Mouse (Mus musculus): ENCODE measurements at regions not wholly inside any gene's neighbourhood (a gene's known extent, or its start where the extent isn't known, plus 50 kb on each side); places are given as distances from the start of the nearest gene placed in this dataset.
"Not testable (repeated sequence)": the region's sequence is repeated elsewhere in the genome, so short reads cannot be mapped to it uniquely, and the experiment has no call there.

- peak; percentile 54 for DNase-seq (ENCODE audit: low spot score)
Observed at GRCm38 (mm10) chr12:21784403-21784802, 367.0 kb upstream of the Ywhaq start.

GRCm38 (mm10) chr12:21778717-21779116 lies 361.3 kb upstream of the Ywhaq start:
- DNase-seq (ENCODE audit: low spot score): not testable (repeated sequence)

- not testable (repeated sequence) for DNase-seq (ENCODE audit: low spot score)
Observed at GRCm38 (mm10) chr12:21778308-21778707, 360.9 kb upstream of the Ywhaq start.

GRCm38 (mm10) chr12:21767717-21768116 lies 350.3 kb upstream of the Ywhaq start:
- DNase-seq (ENCODE audit: low spot score): not testable (repeated sequence)
